Mouse (Mus musculus) neural tube, embryonic 14.5 days (tissue): ENCODE measurements around the gene Rheb. TPM values are rescaled to one million over a fixed set of nuclear protein-coding genes. Genes with fewer than 3 reads are reported as not detected.
A peak's percentile ranks its signal among the peaks of the same experiment; 100 is the strongest.

Source experiments
- ATAC-seq: fragments of 200-750 bp; cut with Nextera tagmentation; 2 replicates; pipeline ENCODE4 v1.8.0; 2017; ENCODE audit warnings: low read depth, mild to moderate bottlenecking, moderate TSS enrichment, moderate library complexity
- H3K27ac ChIP-seq: fragments of 300-500 bp; sonication (generic); 2 replicates; pipeline ENCODE4 v1.5.1; 2014; ENCODE audit warnings: low read depth, mild to moderate bottlenecking, control low read depth, low read length, moderate library complexity, mixed read lengths
- H3K27me3 ChIP-seq: fragments of 300-500 bp; sonication (generic); 2 replicates; pipeline ENCODE4 v1.6.1; 2014; ENCODE audit warnings: low read length; ENCODE audit not compliant: control insufficient read depth, insufficient read depth
- H3K36me3 ChIP-seq: fragments of 300-500 bp; sonication (generic); 2 replicates; pipeline ENCODE4 v1.6.1; 2014; ENCODE audit warnings: low read length, mixed read lengths; ENCODE audit not compliant: control insufficient read depth, insufficient read depth
- H3K4me1 ChIP-seq: fragments of 300-500 bp; sonication (generic); 2 replicates; pipeline ENCODE4 v1.6.1; 2014; ENCODE audit warnings: low read length; ENCODE audit not compliant: control insufficient read depth, insufficient read depth
- H3K4me2 ChIP-seq: fragments of 300-500 bp; sonication (generic); 2 replicates; pipeline ENCODE4 v1.6.1; 2014; ENCODE audit warnings: mild to moderate bottlenecking, low read depth, low read length, control low read depth
- H3K4me3 ChIP-seq: fragments of 300-500 bp; sonication (generic); 2 replicates; pipeline ENCODE4 v1.5.1; 2014; ENCODE audit warnings: low read depth, low read length, control low read depth, mixed read lengths
- H3K9ac ChIP-seq: fragments of 300-500 bp; sonication (generic); replicated peaks from 2 replicates; pipeline ENCODE4 v1.6.1; 2014; ENCODE audit warnings: low read depth, mild to moderate bottlenecking, control low read depth, low read length, mixed read lengths
- H3K9me3 ChIP-seq: fragments of 300-500 bp; sonication (generic); 2 replicates; pipeline ENCODE4 v1.6.1; 2016; ENCODE audit warnings: low read length; ENCODE audit not compliant: control insufficient read depth
- WGBS: fragments of 180-500 bp; shearing (Covaris S2); extraction: QIAGEN DNeasy Blood & Tissue Kit; methylation state at CpG from one replicate; pipeline ENCODE4 v1.1.7; 2014; 5-methylcytosine and 5-hydroxymethylcytosine counted together
- polyA plus RNA-seq: library from polyadenylated mRNA; unstranded; fragments of >200 nt; fragmentation: Nextera tagmentation; extraction: Ambion mirVana; gene quantifications from 2 replicates; pipeline ENCODE4 v1.2.1, GENCODE M21; 2014

Gene Rheb
- polyA plus RNA-seq = 222 and 239 TPM in 2 replicates

DNA sequence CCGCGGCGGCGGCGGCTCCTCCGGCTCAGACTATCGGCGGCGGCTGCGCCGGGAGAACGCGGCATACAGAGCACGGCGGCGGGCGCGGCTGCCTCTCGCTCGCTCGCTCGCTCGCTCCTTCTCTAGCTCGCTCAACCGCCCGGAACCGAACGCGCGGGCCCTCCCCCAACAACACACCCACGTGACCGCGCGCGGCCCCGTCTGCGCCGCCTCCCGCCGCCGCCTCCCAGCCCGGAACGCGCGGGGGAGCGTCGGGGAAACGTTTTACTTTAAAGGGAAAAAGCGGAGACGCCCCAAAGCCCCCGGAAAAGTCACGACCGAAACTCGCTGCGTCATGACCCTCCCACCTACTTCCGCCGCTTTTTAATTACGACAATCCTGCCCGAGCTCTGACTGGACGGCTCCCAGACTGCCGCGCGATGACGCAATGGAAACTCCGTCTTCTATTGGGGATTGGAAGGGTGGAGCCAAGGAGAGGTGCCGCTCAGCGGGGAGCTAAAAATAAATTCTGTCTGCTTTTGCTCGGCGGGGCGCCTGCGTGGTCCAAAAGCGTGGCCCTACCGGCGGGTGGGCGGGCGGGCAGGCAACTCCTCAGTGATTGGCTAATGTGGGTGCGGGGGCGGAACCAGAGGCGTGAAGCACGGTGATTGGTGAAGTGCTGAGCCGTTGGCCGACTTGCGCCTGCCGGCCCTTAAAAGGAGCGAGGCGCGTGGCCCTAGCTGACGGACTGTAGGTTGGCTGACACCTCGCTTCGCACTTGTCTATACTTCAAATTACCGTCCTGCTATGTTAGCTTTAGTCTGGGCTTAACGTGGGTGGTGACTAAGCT lies at the start of gene Rheb:
Gene Rheb (minus strand): TSS at position 351 of the 829 bp plus-strand sequence.
- peak; percentile 97 for ATAC-seq
- Histone ChIP-seq H3K36me3 (no peaks in the 10 kb centered on the region), H3K4me2 (peak within 1 kb of the TSS; percentile 85), H3K9me3 (no peaks in the 10 kb centered on the region), H3K4me3 (peak within 1 kb of the TSS; percentile 96), H3K9ac (peak within 1 kb of the TSS; percentile 92), H3K27me3 (no peaks in the 10 kb centered on the region), H3K4me1 (peaks cover 20% of the 10 kb centered on the region), H3K27ac (peak within 1 kb of the TSS; percentile 94)
- WGBS = under 1% methylated on average over 86 of the region's 92 CpGs

DNA sequence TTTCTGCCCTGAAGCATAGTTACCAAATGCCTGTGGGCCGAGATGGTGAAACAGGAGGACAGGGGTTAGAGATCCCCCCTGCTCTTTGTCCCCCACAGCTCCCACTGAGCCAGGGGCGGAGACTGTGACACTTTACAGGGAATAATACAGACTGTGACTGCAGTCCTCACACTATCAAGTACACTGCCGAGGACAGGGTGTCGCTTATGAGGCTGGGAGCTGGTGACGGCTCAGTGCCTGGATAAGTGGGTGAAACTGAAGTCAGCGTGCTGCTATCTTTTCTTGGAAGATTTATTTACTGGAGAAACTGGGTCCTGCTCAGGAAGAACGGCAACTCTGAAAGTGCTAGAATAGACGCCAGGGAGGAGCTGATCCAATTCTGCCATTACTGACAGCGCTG lies 47.4 kb upstream of the Rheb start:
- H3K27ac ChIP-seq = no peak overlapping the region
- H3K4me1 ChIP-seq = no peaks in the 10 kb centered on the region
- peaks cover 16% of the 10 kb centered on the region; the same call in 1 of the 2 replicates for H3K36me3 ChIP-seq
- H3K9ac ChIP-seq = no peak overlapping the region
- WGBS = 62% methylated on average over 9 of the region's 9 CpGs
- H3K4me2 ChIP-seq = no peak overlapping the region
- no peak overlapping the region for H3K4me3 ChIP-seq
- H3K27me3 ChIP-seq = no peaks in the 10 kb centered on the region
- H3K9me3 ChIP-seq = no peaks in the 10 kb centered on the region
- no peak for ATAC-seq

DNA sequence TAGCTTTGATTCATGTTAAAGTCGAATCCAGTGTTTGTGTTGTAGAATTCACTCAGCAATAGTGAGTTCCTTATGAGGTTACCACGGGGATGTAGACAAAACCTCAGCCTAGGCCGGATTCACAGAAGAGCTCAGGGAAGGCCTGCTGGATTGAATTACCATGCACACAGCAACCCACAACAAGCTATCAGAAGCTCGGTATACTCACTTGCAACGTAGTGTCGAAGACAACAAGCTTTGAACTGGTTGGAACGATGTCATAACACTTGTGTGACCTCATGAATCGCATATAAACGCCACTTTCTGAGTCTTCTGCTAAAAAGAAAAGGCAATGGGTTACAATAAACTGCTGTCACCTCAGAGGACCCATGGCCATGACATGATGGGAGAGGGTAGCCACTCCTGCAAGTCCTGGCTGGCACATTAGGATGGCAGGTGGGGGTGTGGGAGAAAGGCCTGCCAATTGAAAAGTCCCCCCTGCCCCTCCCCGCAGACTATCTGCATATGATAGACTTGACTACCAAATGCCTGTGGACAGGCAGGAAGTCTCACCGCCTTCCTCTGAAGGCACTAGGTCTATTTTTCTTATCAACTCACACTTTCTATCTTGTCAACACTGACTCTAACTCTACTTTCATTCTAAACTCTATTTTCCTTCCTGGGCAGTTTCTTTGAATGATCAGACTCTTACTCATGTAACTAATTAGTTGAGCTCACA lies 46.6 kb upstream of the Rheb start:
- Histone ChIP-seq H3K4me2 (no peak overlapping the region), H3K27ac (no peak overlapping the region), H3K9ac (no peak overlapping the region), H3K9me3 (no peaks in the 10 kb centered on the region), H3K27me3 (no peaks in the 10 kb centered on the region), H3K4me3 (no peak overlapping the region), H3K36me3 (peaks cover 17% of the 10 kb centered on the region; the same call in 1 of the 2 replicates), H3K4me1 (no peaks in the 10 kb centered on the region)
- no peak for ATAC-seq
- WGBS = 86% methylated on average over 11 of the region's 11 CpGs

DNA sequence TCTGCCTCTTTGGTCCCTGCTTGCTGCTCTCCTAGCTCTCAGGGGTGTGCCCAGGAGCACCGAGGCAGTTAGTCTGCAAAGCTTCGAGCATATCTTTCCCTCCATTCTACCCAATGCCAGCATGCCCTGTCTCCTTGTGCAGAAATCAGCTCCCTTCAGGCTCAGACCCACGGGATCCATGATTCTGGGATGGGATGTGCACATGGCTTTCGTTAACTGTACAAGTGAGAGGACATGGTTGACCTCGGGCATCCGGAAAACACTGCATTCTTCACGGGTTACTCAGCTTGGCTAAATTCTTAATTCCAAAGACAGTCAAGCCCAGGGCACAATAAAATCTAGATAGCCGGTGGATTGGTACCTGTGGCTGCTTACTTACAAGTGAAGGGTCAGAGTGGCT lies 44.8 kb upstream of the Rheb start:
- H3K36me3 ChIP-seq = peaks cover 21% of the 10 kb centered on the region; the same call in 1 of the 2 replicates

DNA sequence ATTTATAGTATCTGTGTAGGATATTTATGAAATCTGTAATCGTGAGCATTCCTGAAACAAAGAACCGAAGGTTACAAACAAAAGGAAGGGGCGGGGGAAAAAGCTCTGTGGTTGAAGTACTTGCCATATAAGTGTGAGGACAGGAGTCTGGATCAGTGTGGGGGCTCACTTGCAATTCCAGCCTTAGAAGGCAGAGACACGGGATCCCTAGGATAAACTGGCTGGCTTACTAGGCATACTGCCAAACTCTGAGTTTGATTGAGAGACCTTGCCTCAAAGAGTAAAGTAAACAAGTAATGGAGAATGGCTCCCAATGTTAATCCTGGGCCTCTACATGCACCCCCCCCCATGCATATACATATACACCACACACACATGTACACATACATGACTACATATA lies 36.3 kb upstream of the Rheb start:
- Histone ChIP-seq H3K9me3 (no peaks in the 10 kb centered on the region), H3K4me2 (no peak overlapping the region), H3K27me3 (no peaks in the 10 kb centered on the region), H3K4me3 (no peak overlapping the region), H3K4me1 (no peaks in the 10 kb centered on the region), H3K9ac (no peak overlapping the region), H3K27ac (no peak overlapping the region), H3K36me3 (peaks cover 33% of the 10 kb centered on the region; the same call in 1 of the 2 replicates)
- no peak for ATAC-seq
- 79% methylated on average over 4 of the region's 4 CpGs for WGBS

More for the DNA sequence above, 44.8 kb upstream of the Rheb start:
- ATAC-seq = no peak
- H3K4me2 ChIP-seq = no peak overlapping the region
- H3K27me3 ChIP-seq = no peaks in the 10 kb centered on the region
- WGBS = 95% methylated on average over 8 of the region's 8 CpGs
- H3K9ac ChIP-seq = no peak overlapping the region
- H3K27ac ChIP-seq = no peak overlapping the region
- H3K4me1 ChIP-seq = no peaks in the 10 kb centered on the region
- H3K4me3 ChIP-seq = no peak overlapping the region
- H3K9me3 ChIP-seq = no peaks in the 10 kb centered on the region

DNA sequence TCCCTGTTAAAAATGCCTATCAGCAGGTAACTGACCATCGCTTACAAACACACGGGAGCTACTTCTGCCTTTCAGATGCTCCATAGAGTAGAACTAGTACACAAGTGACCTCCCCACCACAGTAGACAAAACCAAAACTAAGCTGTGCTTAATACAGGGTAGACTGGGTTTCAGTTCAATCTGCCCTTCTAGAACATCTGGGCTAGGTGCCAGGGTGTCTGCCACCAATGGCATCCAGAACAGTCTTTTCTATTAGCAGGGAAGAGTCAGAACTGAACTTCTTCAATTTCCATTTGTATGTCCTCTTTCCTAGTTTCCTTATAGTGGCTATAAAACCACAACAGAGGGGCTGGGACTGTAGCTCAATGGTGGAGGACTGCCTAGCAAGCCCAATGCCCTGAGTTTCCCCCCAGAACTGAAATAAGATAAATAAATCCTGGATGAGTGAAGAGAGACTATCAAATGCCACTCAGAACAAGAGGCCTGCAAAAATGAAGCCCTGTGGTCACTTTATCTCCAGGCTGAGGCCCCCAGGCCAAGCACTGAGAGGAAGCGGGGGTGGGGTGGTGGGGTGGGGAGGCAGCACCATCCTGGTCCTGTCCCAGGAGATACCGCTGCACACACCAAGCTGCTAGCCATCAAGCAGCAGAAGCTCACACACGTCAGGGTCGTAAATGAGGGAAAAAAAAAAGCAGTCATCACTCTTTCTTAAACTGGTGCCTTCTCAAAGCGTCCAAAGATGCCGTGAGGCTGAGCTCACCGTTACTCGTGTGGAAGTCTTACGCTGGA lies 35.6 kb upstream of the Rheb start:
- no peaks in the 10 kb centered on the region for H3K4me1 ChIP-seq
- no peaks in the 10 kb centered on the region for H3K9me3 ChIP-seq
- H3K36me3 ChIP-seq = peaks cover 34% of the 10 kb centered on the region; the same call in 1 of the 2 replicates
- H3K27ac ChIP-seq = no peak overlapping the region
- no peak overlapping the region for H3K9ac ChIP-seq
- H3K4me3 ChIP-seq = no peak overlapping the region
- no peaks in the 10 kb centered on the region for H3K27me3 ChIP-seq
- no peak overlapping the region for H3K4me2 ChIP-seq
- ATAC-seq = no peak
- WGBS = 67% methylated on average over 11 of the region's 11 CpGs

DNA sequence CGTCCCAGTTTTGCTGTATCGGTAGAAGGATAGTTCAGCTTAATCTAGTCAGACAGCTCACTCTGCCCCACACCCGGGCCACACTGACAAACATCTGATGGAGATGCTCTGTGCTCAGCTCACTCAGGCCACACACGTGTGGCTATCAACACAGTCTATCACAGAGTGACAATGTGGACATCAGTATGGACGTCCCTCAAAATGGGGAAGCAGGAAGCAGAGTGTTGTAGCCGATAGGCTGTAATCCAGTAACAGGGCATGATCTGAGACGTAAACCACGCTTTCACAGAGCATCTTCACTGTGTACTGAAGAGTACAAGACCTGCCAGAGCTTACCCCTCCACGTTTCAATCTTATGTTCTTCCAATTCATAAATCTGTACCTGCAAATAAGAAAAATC lies 34.2 kb upstream of the Rheb start:
- H3K27me3 ChIP-seq = no peaks in the 10 kb centered on the region
- no peaks in the 10 kb centered on the region for H3K4me1 ChIP-seq
- WGBS = 95% methylated on average over 9 of the region's 9 CpGs
- H3K9ac ChIP-seq = no peak overlapping the region
- no peak overlapping the region for H3K4me2 ChIP-seq
- H3K27ac ChIP-seq = no peak overlapping the region
- no peak overlapping the region for H3K4me3 ChIP-seq
- ATAC-seq = no peak
- no peaks in the 10 kb centered on the region for H3K9me3 ChIP-seq
- H3K36me3 ChIP-seq = peaks cover 30% of the 10 kb centered on the region; the same call in 1 of the 2 replicates

DNA sequence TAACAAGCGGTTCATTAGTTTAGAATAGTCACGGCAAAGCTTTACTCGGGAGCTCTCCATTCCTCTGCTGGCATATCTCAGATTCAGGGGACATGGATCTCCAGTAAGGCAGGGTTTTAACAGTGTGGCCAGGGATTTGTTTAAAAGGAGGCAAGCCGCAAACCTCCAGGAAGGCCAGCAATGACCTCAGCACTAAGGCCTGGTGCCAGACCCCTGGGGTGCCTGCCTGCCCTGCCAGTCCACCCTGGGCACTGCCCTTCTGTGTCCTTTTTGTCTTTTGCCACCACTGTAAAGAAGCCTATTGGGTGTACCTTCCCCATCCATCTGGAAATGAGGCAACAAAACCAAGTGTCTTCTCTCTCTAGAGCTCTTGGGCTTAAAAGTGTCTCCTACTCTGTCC lies 31.7 kb upstream of the Rheb start:
- ATAC-seq = no peak
- 90% methylated on average over 4 of the region's 4 CpGs for WGBS

More for the DNA sequence above, 31.7 kb upstream of the Rheb start:
- Histone ChIP-seq H3K36me3 (peaks cover 23% of the 10 kb centered on the region), H3K9me3 (no peaks in the 10 kb centered on the region), H3K4me3 (no peak overlapping the region), H3K4me1 (no peaks in the 10 kb centered on the region), H3K27me3 (no peaks in the 10 kb centered on the region), H3K4me2 (no peak overlapping the region), H3K9ac (no peak overlapping the region), H3K27ac (no peak overlapping the region)
